Mouse (Mus musculus) spleen, postnatal 0 days (tissue): ENCODE measurements around the gene 5730480H06Rik. TPM values are rescaled to one million over a fixed set of nuclear protein-coding genes. Genes with fewer than 3 reads are reported as not detected.

Source experiments
- polyA plus RNA-seq: library from polyadenylated mRNA; unstranded; fragments of >200 nt; fragmentation: Nextera tagmentation; extraction: Ambion mirVana; gene quantifications from 2 replicates; pipeline ENCODE4 v1.2.1, GENCODE M21; 2015

5730480H06Rik gene
- 11.5 and 15.9 TPM in 2 replicates for polyA plus RNA-seq

GRCm38 (mm10) chr5:48327652-48328051 is at the start of gene 5730480H06Rik:
TSS of gene 5730480H06Rik (plus strand) at chr5:48327952.

